Mouse (Mus musculus): Measurements from ENCODE around the gene Lhb.
"Not testable (repeated sequence)": the region's sequence is repeated elsewhere in the genome, so short reads cannot be mapped to it uniquely, and the experiment has no call there.

Lhb gene

GRCm38 (mm10) chr7:45420615-45420919, at the start of gene Lhb:
Gene Lhb, plus strand, starts transcription at chr7:45420820.
- no peak for DNase-seq

GRCm38 (mm10) chr7:45372371-45372770, 48.2 kb upstream of the Lhb start:
- DNase-seq: no peak

- DNase-seq: no peak
These were observed 46.0 kb upstream of the Lhb start for GRCm38 (mm10) chr7:45374620-45375019.

- DNase-seq: no peak
These were observed 44.6 kb upstream of the Lhb start for GRCm38 (mm10) chr7:45376057-45376456.

GRCm38 (mm10) chr7:45386077-45386476, 34.5 kb upstream of the Lhb start:
- DNase-seq: no peak

- DNase-seq: no peak
These were observed 25.5 kb upstream of the Lhb start for GRCm38 (mm10) chr7:45395129-45395541.

- peak; percentile 100 for DNase-seq
These were observed 24.9 kb upstream of the Lhb start, which contains the start of gene Snrnp70 for GRCm38 (mm10) chr7:45395578-45396336. Gene Snrnp70, minus strand, starts transcription at chr7:45395742.

- not testable (repeated sequence) for DNase-seq
These were observed 24.3 kb upstream of the Lhb start for GRCm38 (mm10) chr7:45396337-45396775.

- no peak for DNase-seq
These were observed 23.8 kb upstream of the Lhb start for GRCm38 (mm10) chr7:45396787-45397186.

GRCm38 (mm10) chr7:45401521-45402085, 19.0 kb upstream of the Lhb start:
- no peak for DNase-seq

GRCm38 (mm10) chr7:45403532-45404261, 16.9 kb upstream of the Lhb start:
- peak; percentile 84 for DNase-seq

GRCm38 (mm10) chr7:45405091-45406075, 15.2 kb upstream of the Lhb start, which contains the start of gene Kcna7:
Gene Kcna7, plus strand, starts transcription at chr7:45405653.
- peak; percentile 96 for DNase-seq

GRCm38 (mm10) chr7:45406157-45407156, 14.2 kb upstream of the Lhb start:
- DNase-seq: peak; percentile 96

GRCm38 (mm10) chr7:45407836-45408235, 12.8 kb upstream of the Lhb start:
- peak; percentile 74 for DNase-seq

- DNase-seq: peak; percentile 90
These were observed 12.3 kb upstream of the Lhb start for GRCm38 (mm10) chr7:45408351-45408750.

- no peak for DNase-seq
These were observed 11.7 kb upstream of the Lhb start for GRCm38 (mm10) chr7:45408949-45409348.

- peak; percentile 80 for DNase-seq
These were observed 11.0 kb upstream of the Lhb start for GRCm38 (mm10) chr7:45409497-45410163.

GRCm38 (mm10) chr7:45412421-45412820, 8.2 kb upstream of the Lhb start:
- peak; percentile 91 for DNase-seq

GRCm38 (mm10) chr7:45413113-45413863, 7.3 kb upstream of the Lhb start, which contains the start of gene Ntf5:
Gene Ntf5, plus strand, starts transcription at chr7:45413695.
- DNase-seq: peak; percentile 89

Measured in heart, adult 11 months (tissue).